Mouse (Mus musculus): ENCODE measurements around the gene Capsl. TPM values are rescaled to one million over a fixed set of nuclear protein-coding genes. Genes with fewer than 3 reads are reported as not detected.

The Capsl gene
- polyA plus RNA-seq, 1 experiment = 0.89 TPM

DNA sequence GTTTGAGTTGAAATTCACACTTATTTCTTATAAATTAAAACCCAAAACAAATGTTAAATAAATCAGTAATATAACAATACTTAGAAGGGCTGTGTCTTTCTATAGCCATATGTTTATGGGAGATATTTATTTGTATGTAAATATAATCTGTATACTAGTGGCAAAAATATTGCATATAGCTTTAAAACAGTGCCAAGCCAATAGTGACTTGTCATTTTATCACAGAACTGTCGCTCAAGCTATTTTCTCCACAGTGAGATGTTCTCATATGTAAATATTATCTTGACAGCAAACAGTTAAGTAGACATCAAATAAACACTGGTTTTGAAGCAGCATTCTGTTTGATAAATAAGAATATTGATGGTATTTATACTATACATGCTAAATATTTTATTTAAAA lies 37.4 kb downstream of the Capsl start:
- Histone ChIP-seq H3K27ac (ENCODE audit: control insufficient read depth, insufficient read depth, low read length) (no peak overlapping the region), H3K4me3 (ENCODE audit: control insufficient read depth, insufficient read depth, low read length) (no peak overlapping the region), H3K27me3 (ENCODE audit: control insufficient read depth, insufficient read depth, low read length) (no peaks in the 10 kb centered on the region), H3K4me1 (replicated peaks; ENCODE audit: control insufficient read depth, insufficient read depth, low read length) (no peaks in the 10 kb centered on the region), H3K36me3 (ENCODE audit: control insufficient read depth, insufficient read depth, low read length) (no peaks in the 10 kb centered on the region)
- no peak for TF ChIP-seq POLR2A (IDR thresholded peaks at IDR 0.05; ENCODE audit: control insufficient read depth, extremely low read depth, insufficient read depth, low read length, poor library complexity)
- no peak for TF ChIP-seq CTCF (IDR thresholded peaks at IDR 0.05; ENCODE audit: borderline replicate concordance, control insufficient read depth, extremely low read depth, insufficient read depth, low read length, poor library complexity)
- 66% methylated on average over 1 of the region's 1 CpGs for WGBS
- no peak for DNase-seq

- Histone ChIP-seq H3K36me3 (ENCODE audit: control insufficient read depth, insufficient read depth, low read length) (no peaks in the 10 kb centered on the region), H3K4me1 (replicated peaks; ENCODE audit: control insufficient read depth, insufficient read depth, low read length) (no peaks in the 10 kb centered on the region), H3K27ac (ENCODE audit: control insufficient read depth, insufficient read depth, low read length) (no peak overlapping the region), H3K4me3 (ENCODE audit: control insufficient read depth, insufficient read depth, low read length) (no peak overlapping the region), H3K27me3 (ENCODE audit: control insufficient read depth, insufficient read depth, low read length) (no peaks in the 10 kb centered on the region)
- no peak for DNase-seq
- 94% methylated on average over 2 of the region's 2 CpGs for WGBS
- TF ChIP-seq POLR2A (IDR thresholded peaks at IDR 0.05; ENCODE audit: control insufficient read depth, extremely low read depth, insufficient read depth, low read length, poor library complexity) (no peak), CTCF (IDR thresholded peaks at IDR 0.05; ENCODE audit: borderline replicate concordance, control insufficient read depth, extremely low read depth, insufficient read depth, low read length, poor library complexity) (no peak)
These were observed 53.7 kb downstream of the Capsl start for GRCm38 (mm10) chr15:9489417-9490118.

- Histone ChIP-seq H3K4me3 (ENCODE audit: control insufficient read depth, insufficient read depth, low read length) (no peak overlapping the region), H3K4me1 (replicated peaks; ENCODE audit: control insufficient read depth, insufficient read depth, low read length) (no peaks in the 10 kb centered on the region), H3K36me3 (ENCODE audit: control insufficient read depth, insufficient read depth, low read length) (no peaks in the 10 kb centered on the region), H3K27me3 (ENCODE audit: control insufficient read depth, insufficient read depth, low read length) (no peaks in the 10 kb centered on the region), H3K27ac (ENCODE audit: control insufficient read depth, insufficient read depth, low read length) (no peak overlapping the region)
- TF ChIP-seq POLR2A (IDR thresholded peaks at IDR 0.05; ENCODE audit: control insufficient read depth, extremely low read depth, insufficient read depth, low read length, poor library complexity) (no peak), CTCF (IDR thresholded peaks at IDR 0.05; ENCODE audit: borderline replicate concordance, control insufficient read depth, extremely low read depth, insufficient read depth, low read length, poor library complexity) (no peak)
- WGBS = 3% methylated on average over 3 of the region's 3 CpGs
- DNase-seq = no peak
These were observed 56.2 kb downstream of the Capsl start for GRCm38 (mm10) chr15:9492077-9492476.

Other genes starting within 250 kb of the Capsl start
- 0.11 TPM in 2 replicates for gene Ugt3a1, start 159.1 kb upstream of the Capsl start, polyA plus RNA-seq (2012; rRNA removed)
- 0.04 and 0.37 TPM in 2 replicates for gene Ugt3a2, start 100.5 kb upstream of the Capsl start, polyA plus RNA-seq (2012; rRNA removed)
- gene Il7r, start 94.1 kb downstream of the Capsl start, polyA plus RNA-seq (2012; rRNA removed) = 10.1 and 10.9 TPM in 2 replicates

Data from thymus, adult 2 months (tissue).